19 mouse cellular contexts compared by ENCODE assay signal in the genomic region with DNA sequence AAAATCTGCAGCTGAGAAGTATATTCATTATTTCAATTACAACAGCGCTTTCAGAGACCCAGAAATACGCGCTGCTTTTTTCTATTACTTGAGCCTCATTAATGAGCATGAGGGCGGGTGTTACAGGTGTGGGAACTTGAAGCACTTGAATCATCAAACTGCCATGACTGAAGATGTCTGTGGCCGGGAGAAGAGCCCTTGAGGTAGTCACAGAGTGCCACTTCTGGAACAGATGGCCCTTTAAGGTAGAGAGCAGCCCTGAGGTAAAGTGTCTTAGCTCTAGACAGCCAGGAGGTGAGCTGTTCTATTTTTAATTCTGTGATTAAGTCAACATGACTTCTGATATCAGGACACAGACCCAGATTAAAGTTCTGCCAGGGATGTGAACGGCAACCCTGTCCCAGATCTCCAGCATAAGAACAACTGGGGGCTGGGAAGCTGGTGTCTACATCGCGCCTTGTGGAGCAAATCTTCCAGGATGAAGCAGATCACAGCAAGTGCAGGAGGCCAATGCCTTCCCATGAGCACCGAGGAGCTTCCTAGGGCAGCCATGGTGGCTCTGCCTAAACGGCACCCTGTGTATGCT.
DNase-seq lines count a peak whose midpoint lies in the region; ATAC-seq lines count a peak whose summit lies in the region.
"Had no signal": no experiment of that assay in that cellular context is flagged by ENCODE, and none has a peak within 500 bp of the region (broad histone marks: within the 10 kb centered on the region; RNA-seq: fewer than 3 reads in every experiment).

No protein-coding gene starts in this region.

- H3K4me1 ChIP-seq in heart, embryonic 12.5 days (replicated peaks) = peaks cover 38% of the 10 kb centered on the region
- H3K4me1 ChIP-seq in forebrain, embryonic 13.5 days = no peaks in the 10 kb centered on the region
- H3K4me1 ChIP-seq: neural tube, embryonic 15.5 days had no signal

- DNase-seq in heart, adult 9 months (ENCODE audit: low spot score in 2 of 2) = peak; percentile 21 to 26
- peak; percentile 68 to 75 for DNase-seq in lung, adult 18-20 months
- DNase-seq in lung, postnatal 10 days = no peak
- peak; percentile 30 for DNase-seq in lung, postnatal 14 days
- DNase-seq in ovary, postnatal 36 days (ENCODE audit: low spot score) = no peak
- DNase-seq: cerebellum, adult 8-10 months; kidney, adult 2 months; kidney, postnatal 10 days; layer of hippocampus, postnatal 36 days; liver, postnatal 0 days; thymus, adult 2 months had no signal

- H3K36me3 ChIP-seq in heart, embryonic 12.5 days = peaks cover 25% of the 10 kb centered on the region
- H3K36me3 ChIP-seq in forebrain, embryonic 13.5 days (ENCODE audit: poor library complexity, severe bottlenecking) = no peaks in the 10 kb centered on the region

- H3K27me3 ChIP-seq in heart, embryonic 12.5 days (replicated peaks) = no peaks in the 10 kb centered on the region
- no peaks in the 10 kb centered on the region for H3K27me3 ChIP-seq in forebrain, embryonic 13.5 days
- H3K27me3 ChIP-seq: hindbrain, embryonic 13.5 days; limb, embryonic 15.5 days; neural tube, embryonic 15.5 days had no signal

- H3K27ac ChIP-seq in heart, embryonic 12.5 days (ENCODE audit: poor library complexity, severe bottlenecking) = no peak overlapping the region
- H3K27ac ChIP-seq in forebrain, embryonic 13.5 days = no peak overlapping the region
- H3K27ac ChIP-seq: embryonic facial prominence, embryonic 10.5 days; hindbrain, embryonic 13.5 days; limb, embryonic 15.5 days; neural tube, embryonic 15.5 days had no signal

- H3K9ac ChIP-seq in heart, embryonic 12.5 days = no peak overlapping the region
- H3K9ac ChIP-seq in forebrain, embryonic 13.5 days = no peak overlapping the region
- H3K9ac ChIP-seq: hindbrain, embryonic 13.5 days; limb, embryonic 15.5 days; liver, postnatal 0 days; neural tube, embryonic 15.5 days had no signal

- H3K9me3 ChIP-seq in heart, embryonic 12.5 days (replicated peaks) = 0 out of 2 replicates have a peak, but pooled peaks cover 2% of the 10 kb centered on the region
- no peaks in the 10 kb centered on the region for H3K9me3 ChIP-seq in forebrain, embryonic 13.5 days (replicated peaks)
- H3K9me3 ChIP-seq: hindbrain, embryonic 13.5 days; limb, embryonic 15.5 days; neural tube, embryonic 15.5 days had no signal

- no peak overlapping the region for H3K4me3 ChIP-seq in heart, embryonic 12.5 days
- H3K4me3 ChIP-seq in forebrain, embryonic 13.5 days = no peak overlapping the region
- H3K4me3 ChIP-seq: embryonic facial prominence, embryonic 10.5 days; hindbrain, embryonic 13.5 days; limb, embryonic 15.5 days; neural tube, embryonic 15.5 days had no signal

- no peak overlapping the region for H3K4me2 ChIP-seq in heart, embryonic 12.5 days
- no peak overlapping the region for H3K4me2 ChIP-seq in forebrain, embryonic 13.5 days
- H3K4me2 ChIP-seq: hindbrain, embryonic 13.5 days; limb, embryonic 15.5 days; neural tube, embryonic 15.5 days had no signal

- whole genome bisulfite sequencing in heart, embryonic 12.5 days = 75% methylated on average over 10 of the region's 10 CpGs
- WGBS in forebrain, embryonic 13.5 days = 84% methylated on average over 10 of the region's 10 CpGs

- no peak for ATAC-seq in heart, embryonic 12.5 days (ENCODE audit: insufficient number of reproducible peaks, low FRiP score)
- ATAC-seq in forebrain, embryonic 13.5 days = no peak
- ATAC-seq: inflammation-experienced regulatory T-cells, adult 6 months; liver, postnatal 0 days; midbrain, embryonic 16.5 days had no signal

Comparison
In these comparisons a context has a peak if more than half of its experiments do, and no peak if none do; other contexts are left out.
1. DNase-seq: peak in heart, adult 9 months (2 of 2), lung, adult 18-20 months (2 of 2) and lung, postnatal 14 days (single experiment); none in lung, postnatal 10 days (single experiment) and ovary, postnatal 36 days (single experiment).